Mouse (Mus musculus) forebrain, postnatal 0 days (tissue): ENCODE measurements at regions not wholly inside any gene's neighbourhood (a gene's known extent, or its start where the extent isn't known, plus 50 kb on each side); places are given as distances from the start of the nearest gene placed in this dataset.

Experiments
- ATAC-seq: fragments of 200-750 bp; cut with Nextera tagmentation; 2 replicates; pipeline ENCODE4 v1.8.0; 2017; ENCODE audit warnings: mild to moderate bottlenecking, moderate library complexity
- DNase-seq: peaks from one replicate; pipeline ENCODE4 v3.0.0-alpha.2; 2015
- H3K27ac ChIP-seq: fragments of 300-500 bp; sonication (generic); 2 replicates; pipeline ENCODE4 v1.5.1; 2014; ENCODE audit warnings: low read depth, mild to moderate bottlenecking, antibody characterized with exemption, low read length, moderate library complexity, mixed read lengths
- H3K27me3 ChIP-seq: fragments of 300-500 bp; sonication (generic); 2 replicates; pipeline ENCODE4 v1.6.1; 2014; ENCODE audit warnings: mild to moderate bottlenecking, low read length, mixed read lengths; ENCODE audit not compliant: insufficient read depth
- H3K36me3 ChIP-seq: fragments of 300-500 bp; sonication (generic); 2 replicates; pipeline ENCODE4 v1.6.1; 2014; ENCODE audit warnings: mild to moderate bottlenecking, moderate library complexity; ENCODE audit not compliant: insufficient read depth
- H3K4me1 ChIP-seq: fragments of 300-500 bp; sonication (generic); 2 replicates; pipeline ENCODE4 v1.6.1; 2014; ENCODE audit warnings: antibody characterized with exemption; ENCODE audit not compliant: insufficient read depth
- H3K4me2 ChIP-seq: fragments of 300-500 bp; sonication (generic); 2 replicates; pipeline ENCODE4 v1.6.1; 2014; ENCODE audit warnings: low read depth, mild to moderate bottlenecking, moderate library complexity
- H3K4me3 ChIP-seq: fragments of 300-500 bp; sonication (generic); 2 replicates; pipeline ENCODE4 v1.5.1; 2014; ENCODE audit warnings: low read depth, low read length, mixed read lengths
- H3K9ac ChIP-seq: fragments of 300-500 bp; sonication (generic); 2 replicates; pipeline ENCODE4 v1.6.1; 2014; ENCODE audit warnings: mild to moderate bottlenecking
- H3K9me3 ChIP-seq: fragments of 300-500 bp; sonication (generic); 2 replicates; pipeline ENCODE4 v1.6.1; 2016; ENCODE audit warnings: low read length
- CTCF ChIP-seq: sonication (generic); IDR thresholded peaks from 2 replicates; pipeline ENCODE4 v1.5.1; 2016; ENCODE audit warnings: antibody characterized with exemption, control low read depth, low read depth
- WGBS: fragments of 180-500 bp; shearing (Covaris S2); extraction: QIAGEN DNeasy Blood & Tissue Kit; methylation state at CpG from one replicate; pipeline ENCODE4 v1.1.7; 2014; 5-methylcytosine and 5-hydroxymethylcytosine counted together

- whole genome bisulfite sequencing = 84% methylated on average over 3 of the region's 3 CpGs
- no peak for TF ChIP-seq CTCF
- ATAC-seq = no peak
- Histone ChIP-seq H3K4me1 (no peaks in the 10 kb centered on the region), H3K4me3 (no peak overlapping the region), H3K27me3 (no peaks in the 10 kb centered on the region), H3K9ac (no peak overlapping the region), H3K9me3 (no peaks in the 10 kb centered on the region), H3K27ac (no peak overlapping the region), H3K4me2 (no peak overlapping the region), H3K36me3 (no peaks in the 10 kb centered on the region)
- no peak for DNase-seq
These were observed 217.8 kb downstream of the Ahr start for GRCm38 (mm10) chr12:35317046-35317445.

GRCm38 (mm10) chr12:35314035-35314434 lies 220.8 kb downstream of the Ahr start:
- Histone ChIP-seq H3K27ac (no peak overlapping the region), H3K4me2 (no peak overlapping the region), H3K9me3 (no peaks in the 10 kb centered on the region), H3K27me3 (no peaks in the 10 kb centered on the region), H3K4me1 (no peaks in the 10 kb centered on the region), H3K9ac (no peak overlapping the region), H3K4me3 (no peak overlapping the region), H3K36me3 (no peaks in the 10 kb centered on the region)
- DNase-seq = no peak
- no peak for ATAC-seq
- 80% methylated on average over 2 of the region's 2 CpGs for WGBS
- TF ChIP-seq CTCF = no peak

GRCm38 (mm10) chr12:35313191-35313925 lies 221.5 kb downstream of the Ahr start:
- Histone ChIP-seq H3K27ac (no peak overlapping the region), H3K4me1 (no peaks in the 10 kb centered on the region), H3K4me3 (no peak overlapping the region), H3K27me3 (no peaks in the 10 kb centered on the region), H3K9me3 (no peaks in the 10 kb centered on the region), H3K36me3 (no peaks in the 10 kb centered on the region), H3K4me2 (no peak overlapping the region), H3K9ac (no peak overlapping the region)
- ATAC-seq (peak; percentile 60), DNase-seq (peak; percentile 49)
- TF ChIP-seq CTCF = no peak
- WGBS = 39% methylated on average over 11 of the region's 11 CpGs

- Histone ChIP-seq H3K36me3 (no peaks in the 10 kb centered on the region), H3K27ac (no peak overlapping the region), H3K9ac (no peak overlapping the region), H3K9me3 (no peaks in the 10 kb centered on the region), H3K4me2 (no peak overlapping the region), H3K27me3 (no peaks in the 10 kb centered on the region), H3K4me3 (no peak overlapping the region), H3K4me1 (no peaks in the 10 kb centered on the region)
- TF ChIP-seq CTCF = peak; percentile 65
- peak; percentile 72 for ATAC-seq
- peak; percentile 31 for DNase-seq
These were observed 226.3 kb downstream of the Ahr start for GRCm38 (mm10) chr12:35308537-35308936.

- Histone ChIP-seq H3K27ac (no peak overlapping the region), H3K9ac (no peak overlapping the region), H3K36me3 (no peaks in the 10 kb centered on the region), H3K4me2 (no peak overlapping the region), H3K4me1 (no peaks in the 10 kb centered on the region), H3K27me3 (no peaks in the 10 kb centered on the region), H3K4me3 (no peak overlapping the region), H3K9me3 (no peaks in the 10 kb centered on the region)
- ATAC-seq = no peak
- no peak for DNase-seq
- no peak for TF ChIP-seq CTCF
- 81% methylated on average over 3 of the region's 3 CpGs for WGBS
These were observed 230.8 kb downstream of the Ahr start for GRCm38 (mm10) chr12:35303764-35304717.

GRCm38 (mm10) chr12:35303188-35303587 lies 231.7 kb downstream of the Ahr start:
- 75% methylated on average over 2 of the region's 2 CpGs for WGBS

GRCm38 (mm10) chr12:35294668-35295067 lies 240.2 kb downstream of the Ahr start:
- Histone ChIP-seq H3K4me1 (no peaks in the 10 kb centered on the region), H3K9me3 (no peaks in the 10 kb centered on the region), H3K4me3 (no peak overlapping the region), H3K27me3 (no peaks in the 10 kb centered on the region), H3K9ac (no peak overlapping the region), H3K4me2 (no peak overlapping the region), H3K27ac (no peak overlapping the region), H3K36me3 (no peaks in the 10 kb centered on the region)
- DNase-seq = no peak
- no peak for ATAC-seq
- WGBS = 60% methylated on average over 1 of the region's 1 CpGs
- TF ChIP-seq CTCF = no peak

More at GRCm38 (mm10) chr12:35303188-35303587, 231.7 kb downstream of the Ahr start:
- H3K4me1 ChIP-seq = no peaks in the 10 kb centered on the region
- ATAC-seq (no peak), DNase-seq (no peak)
- no peak overlapping the region for H3K27ac ChIP-seq
- H3K4me3 ChIP-seq = no peak overlapping the region
- H3K4me2 ChIP-seq = no peak overlapping the region
- no peaks in the 10 kb centered on the region for H3K9me3 ChIP-seq
- no peak for TF ChIP-seq CTCF
- H3K9ac ChIP-seq = no peak overlapping the region
- H3K27me3 ChIP-seq = no peaks in the 10 kb centered on the region
- H3K36me3 ChIP-seq = no peaks in the 10 kb centered on the region
